Mouse (Mus musculus) intestine, postnatal 0 days (tissue): Measurements from ENCODE around the gene Car7. TPM values are rescaled to one million over a fixed set of nuclear protein-coding genes. Genes with fewer than 3 reads are reported as not detected.

Source experiments
- ATAC-seq: fragments of 200-750 bp; cut with Nextera tagmentation; 2 replicates; pipeline ENCODE4 v1.8.0; 2017; ENCODE audit warnings: mild to moderate bottlenecking, moderate TSS enrichment, moderate library complexity
- H3K27ac ChIP-seq: fragments of 300-500 bp; sonication (generic); 2 replicates; pipeline ENCODE4 v1.5.1; 2014; ENCODE audit warnings: mild to moderate bottlenecking, low read depth, low read length, moderate library complexity
- H3K27me3 ChIP-seq: fragments of 300-500 bp; sonication (generic); replicated peaks from 2 replicates; pipeline ENCODE4 v1.6.1; 2014; ENCODE audit warnings: low read length, mixed read lengths; ENCODE audit not compliant: control insufficient read depth, insufficient read depth
- H3K36me3 ChIP-seq: fragments of 300-500 bp; sonication (generic); 2 replicates; pipeline ENCODE4 v1.6.1; 2014; ENCODE audit warnings: mild to moderate bottlenecking, moderate library complexity; ENCODE audit not compliant: control insufficient read depth, insufficient read depth
- H3K4me1 ChIP-seq: fragments of 300-500 bp; sonication (generic); replicated peaks from 2 replicates; pipeline ENCODE4 v1.6.1; 2014; ENCODE audit warnings: antibody characterized with exemption, low read length, mixed read lengths; ENCODE audit not compliant: control insufficient read depth, insufficient read depth
- H3K4me2 ChIP-seq: fragments of 300-500 bp; sonication (generic); replicated peaks from 2 replicates; pipeline ENCODE4 v1.6.1; 2014; ENCODE audit warnings: low read depth, mild to moderate bottlenecking, moderate library complexity
- H3K4me3 ChIP-seq: fragments of 300-500 bp; sonication (generic); 2 replicates; pipeline ENCODE4 v1.5.1; 2014; ENCODE audit warnings: low read depth, low read length
- H3K9ac ChIP-seq: fragments of 300-500 bp; sonication (generic); 2 replicates; pipeline ENCODE4 v1.6.1; 2014; ENCODE audit warnings: mild to moderate bottlenecking, low read depth, low read length
- H3K9me3 ChIP-seq: fragments of 300-500 bp; sonication (generic); 2 replicates; pipeline ENCODE4 v1.6.1; 2016; ENCODE audit warnings: mixed run types; ENCODE audit not compliant: control insufficient read depth
- CTCF ChIP-seq: sonication (generic); IDR thresholded peaks from 2 replicates; pipeline ENCODE4 v1.5.1; 2016; ENCODE audit warnings: low read depth, mild to moderate bottlenecking, control low read depth, antibody characterized with exemption, moderate library complexity
- WGBS: fragments of 180-500 bp; shearing (Covaris S2); extraction: QIAGEN DNeasy Blood & Tissue Kit; methylation state at CpG from one replicate; pipeline ENCODE4 v1.1.7; 2014; 5-methylcytosine and 5-hydroxymethylcytosine counted together
- polyA plus RNA-seq: library from polyadenylated mRNA; unstranded; fragments of >200 nt; fragmentation: Nextera tagmentation; extraction: Ambion mirVana; gene quantifications from 2 replicates; pipeline ENCODE4 v1.2.1, GENCODE M21; 2015

The Car7 gene
- polyA plus RNA-seq, 1 experiment from 2014 or later, result 0.82 TPM

- ATAC-seq, result no peak
- no peak overlapping the region for H3K4me2 ChIP-seq
- H3K9ac ChIP-seq, result no peak overlapping the region
- H3K4me3 ChIP-seq, result no peak overlapping the region
- H3K27ac ChIP-seq, result no peak overlapping the region
- TF ChIP-seq CTCF, result no peak
- WGBS, result 48% methylated on average over 7 of the region's 7 CpGs
- H3K36me3 ChIP-seq, result no peaks in the 10 kb centered on the region
- H3K4me1 ChIP-seq, result no peaks in the 10 kb centered on the region
- no peaks in the 10 kb centered on the region; the same call in 1 of the 2 replicates for H3K27me3 ChIP-seq
- H3K9me3 ChIP-seq, result no peaks in the 10 kb centered on the region
These were observed 22.7 kb downstream of the Car7 start for GRCm38 (mm10) chr8:104557226-104557625.

GRCm38 (mm10) chr8:104560731-104561130 is 26.2 kb downstream of the Car7 start:
- H3K4me3 ChIP-seq, result no peak overlapping the region
- no peaks in the 10 kb centered on the region; the same call in 1 of the 2 replicates for H3K27me3 ChIP-seq
- H3K4me2 ChIP-seq, result no peak overlapping the region
- no peaks in the 10 kb centered on the region for H3K9me3 ChIP-seq
- no peak for ATAC-seq
- no peak overlapping the region for H3K27ac ChIP-seq
- no peak overlapping the region for H3K9ac ChIP-seq
- no peaks in the 10 kb centered on the region for H3K4me1 ChIP-seq
- H3K36me3 ChIP-seq, result no peaks in the 10 kb centered on the region
- TF ChIP-seq CTCF, result no peak

GRCm38 (mm10) chr8:104564633-104565456 is 30.4 kb downstream of the Car7 start:
- Histone ChIP-seq H3K27me3 (no peaks in the 10 kb centered on the region), H3K4me1 (no peaks in the 10 kb centered on the region), H3K36me3 (no peaks in the 10 kb centered on the region), H3K9me3 (no peaks in the 10 kb centered on the region), H3K27ac (no peak overlapping the region), H3K4me3 (no peak overlapping the region), H3K4me2 (peak overlapping the region; percentile 21; the same call in 1 of the 2 replicates), H3K9ac (no peak overlapping the region)
- peak; percentile 94 for TF ChIP-seq CTCF
- WGBS, result 13% methylated on average over 22 of the region's 22 CpGs
- peak; percentile 88 for ATAC-seq

DNA sequence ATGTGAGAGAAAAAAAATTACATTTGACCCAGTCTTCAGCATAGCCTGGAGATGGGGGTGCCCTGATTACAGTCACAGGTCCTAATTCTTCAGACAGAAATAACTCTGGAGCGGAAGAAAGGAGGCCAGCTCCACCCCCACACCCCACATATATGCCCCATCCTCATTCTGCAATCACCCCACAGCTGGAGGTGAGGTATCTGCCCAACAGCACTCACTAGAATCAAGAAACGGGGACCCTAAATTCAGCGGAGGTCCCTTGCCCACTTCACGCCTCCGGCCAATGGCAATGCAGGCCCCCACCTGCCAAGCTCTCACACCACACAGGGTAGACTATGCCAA is 30.9 kb downstream of the Car7 start:
- H3K27me3 ChIP-seq, result no peaks in the 10 kb centered on the region
- H3K4me2 ChIP-seq, result no peak overlapping the region
- no peaks in the 10 kb centered on the region for H3K4me1 ChIP-seq
- H3K36me3 ChIP-seq, result no peaks in the 10 kb centered on the region
- no peak overlapping the region for H3K9ac ChIP-seq
- H3K4me3 ChIP-seq, result no peak overlapping the region
- WGBS, result 92% methylated on average over 5 of the region's 5 CpGs
- no peak for ATAC-seq
- TF ChIP-seq CTCF, result no peak
- H3K27ac ChIP-seq, result no peak overlapping the region
- H3K9me3 ChIP-seq, result no peaks in the 10 kb centered on the region

DNA sequence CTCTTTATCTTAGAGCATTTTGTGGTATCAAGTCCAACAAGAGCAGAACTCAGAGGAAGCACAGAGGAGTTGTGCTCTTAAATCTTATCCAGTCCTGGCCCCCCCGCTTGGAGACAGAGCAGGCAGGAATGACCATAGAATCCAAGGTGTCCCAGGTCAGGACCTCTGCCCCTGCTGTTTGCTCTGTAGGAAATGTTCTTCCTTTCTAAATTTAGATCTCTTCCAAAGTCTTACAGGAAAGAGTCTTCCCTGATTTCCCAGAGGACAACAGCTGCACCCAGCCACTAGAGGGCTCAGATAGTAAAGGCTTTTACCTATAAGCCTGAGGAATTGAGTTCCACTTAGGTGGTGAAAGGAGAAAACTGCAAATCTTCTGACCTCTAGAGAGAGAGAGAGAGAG is 35.1 kb downstream of the Car7 start:
- peak; percentile 70 for TF ChIP-seq CTCF

DNA sequence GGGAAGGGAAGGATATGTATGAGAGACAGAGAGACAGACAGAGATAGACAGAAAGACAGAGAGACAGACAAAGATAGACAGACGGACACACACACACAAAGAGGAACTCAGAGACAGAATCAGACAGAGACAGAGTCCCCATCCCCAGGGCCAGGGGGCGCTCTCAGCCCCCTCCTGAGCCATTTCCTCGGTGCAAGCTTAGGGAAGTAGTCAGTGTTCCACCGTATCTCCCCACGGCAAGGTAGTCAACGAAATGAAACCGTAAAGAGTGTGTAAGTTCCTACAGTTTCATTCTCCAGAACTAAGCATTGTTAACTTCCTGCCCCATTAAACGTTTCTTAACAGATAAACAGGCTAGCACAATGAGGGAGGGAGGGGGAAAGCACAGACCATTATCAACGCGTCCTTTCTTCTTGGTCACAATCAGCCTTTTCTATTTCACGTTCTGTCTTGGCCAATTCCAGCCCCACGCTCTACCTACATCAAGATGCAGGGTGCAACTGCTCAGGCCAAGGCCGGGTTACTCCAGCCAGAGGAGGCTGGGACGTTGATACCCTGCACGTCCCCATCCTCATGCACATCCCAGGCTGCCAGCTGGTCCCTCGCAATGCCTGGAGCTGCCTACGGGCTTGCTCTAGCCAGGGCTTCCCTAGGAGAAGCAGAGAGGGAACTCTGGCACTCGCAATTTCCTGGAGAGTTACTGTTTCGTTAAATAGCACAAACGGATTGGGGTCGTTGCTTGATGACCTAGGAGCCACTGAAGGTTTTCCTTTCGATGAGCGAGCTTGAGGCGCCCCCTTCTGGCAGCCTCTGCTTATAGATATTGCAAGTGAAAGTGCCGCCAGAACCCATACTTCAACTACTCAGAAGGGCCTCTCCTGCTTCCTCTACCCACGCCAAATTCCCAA is 36.2 kb downstream of the Car7 start:
- peak; percentile 82 for TF ChIP-seq CTCF
- 8% methylated on average over 26 of the region's 26 CpGs for WGBS
- ATAC-seq, result peak; percentile 41; the same call in 1 of the 2 replicates
- Histone ChIP-seq H3K4me3 (peak overlapping the region; percentile 42), H3K4me1 (no peaks in the 10 kb centered on the region), H3K9me3 (no peaks in the 10 kb centered on the region), H3K36me3 (no peaks in the 10 kb centered on the region), H3K4me2 (peak overlapping the region; percentile 90), H3K27ac (no peak overlapping the region), H3K9ac (no peak overlapping the region), H3K27me3 (no peaks in the 10 kb centered on the region)

More for the DNA sequence above, 35.1 kb downstream of the Car7 start:
- no peak overlapping the region for H3K9ac ChIP-seq
- no peak overlapping the region for H3K4me2 ChIP-seq
- WGBS, result 38% methylated on average over 1 of the region's 1 CpGs
- no peaks in the 10 kb centered on the region for H3K9me3 ChIP-seq
- no peaks in the 10 kb centered on the region for H3K4me1 ChIP-seq
- no peaks in the 10 kb centered on the region for H3K36me3 ChIP-seq
- H3K4me3 ChIP-seq, result no peak overlapping the region
- no peaks in the 10 kb centered on the region for H3K27me3 ChIP-seq
- ATAC-seq, result no peak
- H3K27ac ChIP-seq, result no peak overlapping the region
